Mouse (Mus musculus) erythroblast, embryonic 14.5 days (primary cell): ENCODE results near the gene Ccsap. TPM values are rescaled to one million over a fixed set of nuclear protein-coding genes. Genes with fewer than 3 reads are reported as not detected.

Experiments
- H3K27me3 ChIP-seq: 2 replicates; pipeline ENCODE4 v1.6.1; 2012; ENCODE audit warnings: inconsistent platforms; ENCODE audit not compliant: control insufficient read depth
- H3K36me3 ChIP-seq: 2 replicates; pipeline ENCODE4 v1.6.1; 2012; ENCODE audit warnings: mild to moderate bottlenecking, inconsistent platforms; ENCODE audit not compliant: control insufficient read depth
- H3K4me1 ChIP-seq: 2 replicates; pipeline ENCODE4 v1.6.1; 2012; ENCODE audit warnings: inconsistent platforms; ENCODE audit not compliant: control insufficient read depth
- H3K4me3 ChIP-seq: replicated peaks from 2 replicates; pipeline ENCODE3; 2012; ENCODE audit warnings: moderate library complexity, mild to moderate bottlenecking, inconsistent platforms
- H3K9me3 ChIP-seq: 2 replicates; pipeline ENCODE4 v1.6.1; 2012; ENCODE audit warnings: low read length, inconsistent platforms, mixed read lengths; ENCODE audit not compliant: control insufficient read depth
- GATA1 ChIP-seq: IDR thresholded peaks from 2 replicates; pipeline ENCODE4 v1.6.1; 2012; ENCODE audit warnings: low read length, inconsistent platforms, mixed read lengths
- TAL1 ChIP-seq: IDR thresholded peaks from 3 replicates; pipeline ENCODE4 v1.6.1; 2012; ENCODE audit warnings: low read length, inconsistent platforms, mixed read lengths
- polyA plus RNA-seq: library from polyadenylated mRNA; stranded (reverse); fragments of >175 nt; gene quantifications from 2 replicates; pipeline ENCODE4 v1.2.3, GENCODE M21; 2012

The Ccsap gene
- polyA plus RNA-seq, 1 experiment = 0.98 TPM

DNA sequence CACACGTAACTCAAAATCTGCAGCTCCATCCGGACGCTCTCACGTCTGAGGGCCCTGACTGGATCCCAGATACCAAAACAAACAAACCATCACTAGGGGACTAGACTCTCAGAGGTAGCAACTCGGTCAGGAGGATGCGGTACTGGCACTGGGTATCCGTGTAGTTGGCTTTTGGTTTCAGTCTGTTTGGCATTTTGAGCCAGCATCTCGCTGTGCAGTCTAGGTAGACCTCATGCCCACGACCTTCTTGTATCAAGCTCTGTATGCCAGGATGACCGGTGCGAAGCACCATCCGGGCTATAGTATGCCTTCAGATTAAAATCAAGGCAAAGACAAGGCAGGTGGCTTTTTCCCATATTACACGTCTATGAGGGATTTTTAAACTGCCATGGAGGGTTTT, 32.5 kb downstream of the Ccsap start:
- H3K36me3 ChIP-seq = peaks cover 81% of the 10 kb centered on the region
- no peak overlapping the region for H3K4me3 ChIP-seq
- H3K27me3 ChIP-seq = no peaks in the 10 kb centered on the region
- TF ChIP-seq GATA1 (no peak), TAL1 (no peak)
- peaks cover 4% of the 10 kb centered on the region for H3K9me3 ChIP-seq
- peaks cover 21% of the 10 kb centered on the region for H3K4me1 ChIP-seq

DNA sequence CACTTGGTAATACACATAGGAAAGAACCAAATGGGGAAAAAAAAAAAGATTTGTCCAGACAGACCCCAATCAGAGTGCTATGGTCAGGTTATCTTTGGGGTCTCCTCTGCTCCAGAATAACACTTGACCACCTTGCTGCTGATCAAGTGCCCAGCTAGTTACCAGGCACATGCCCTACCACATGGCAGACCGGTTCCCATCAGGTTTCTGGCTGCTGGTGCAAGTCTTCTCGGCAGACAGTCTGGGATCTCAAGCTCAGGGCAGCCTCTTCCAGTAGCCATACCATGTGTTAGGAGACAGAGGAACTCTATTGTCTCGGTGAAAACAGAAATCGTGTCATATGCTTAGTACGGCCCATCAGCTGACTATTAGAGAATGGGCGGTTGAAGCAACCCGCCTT, 33.3 kb downstream of the Ccsap start:
- Histone ChIP-seq H3K9me3 (peaks cover 4% of the 10 kb centered on the region), H3K4me1 (peaks cover 26% of the 10 kb centered on the region), H3K27me3 (no peaks in the 10 kb centered on the region), H3K36me3 (peaks cover 75% of the 10 kb centered on the region), H3K4me3 (no peak overlapping the region)
- TF ChIP-seq GATA1 (no peak), TAL1 (no peak)

DNA sequence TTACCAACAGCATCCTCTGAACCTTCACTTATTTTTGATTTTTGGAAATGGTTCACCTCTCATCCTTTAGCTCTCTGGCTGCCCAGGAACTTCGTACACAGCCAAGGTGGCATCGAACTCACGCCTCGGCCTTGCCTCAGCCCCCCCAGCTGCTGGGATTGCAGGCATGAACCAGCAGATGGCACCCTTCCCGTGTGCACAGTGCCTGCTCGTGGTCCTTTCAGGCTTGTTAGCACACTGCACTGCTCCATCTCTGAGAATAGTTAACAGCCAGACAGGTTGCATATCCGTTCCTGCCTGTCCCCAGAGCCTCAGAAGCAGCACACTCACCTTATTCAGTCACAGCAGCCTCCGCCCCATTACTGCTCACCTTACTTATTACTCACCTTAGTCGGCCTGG, 34.0 kb downstream of the Ccsap start:
- no peaks in the 10 kb centered on the region for H3K27me3 ChIP-seq
- peaks cover 32% of the 10 kb centered on the region for H3K4me1 ChIP-seq
- TF ChIP-seq GATA1 (no peak), TAL1 (no peak)
- H3K9me3 ChIP-seq = peaks cover 4% of the 10 kb centered on the region
- peaks cover 69% of the 10 kb centered on the region for H3K36me3 ChIP-seq
- no peak overlapping the region for H3K4me3 ChIP-seq

DNA sequence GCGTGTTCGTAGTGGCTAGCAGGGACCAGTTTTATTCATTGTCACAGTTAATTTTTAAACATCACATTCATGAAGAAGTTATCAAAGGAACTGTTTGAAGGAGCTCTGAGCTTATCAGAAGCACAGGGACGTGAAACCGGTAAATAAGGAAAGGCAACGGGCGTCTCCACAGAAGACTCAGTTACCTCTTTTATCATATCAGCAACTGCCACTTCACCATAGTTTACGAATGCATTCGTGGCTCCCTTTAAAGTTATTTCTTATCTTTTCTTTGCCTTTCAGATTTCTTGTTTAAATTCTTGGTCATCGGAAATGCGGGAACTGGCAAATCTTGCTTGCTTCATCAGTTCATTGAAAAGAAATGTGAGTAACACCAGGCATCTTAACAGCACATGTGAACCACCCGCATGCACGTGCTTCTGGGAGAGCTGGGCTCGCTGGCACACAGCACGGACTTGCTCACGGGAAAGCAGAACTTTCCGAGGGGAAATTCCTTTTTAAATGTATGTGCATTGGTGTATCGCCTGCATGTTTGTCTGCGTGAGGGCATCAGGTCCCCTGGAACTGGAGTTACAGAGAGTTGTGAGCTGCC, 36.4 kb downstream of the Ccsap start:
- TF ChIP-seq TAL1 (no peak), GATA1 (no peak)
- peaks cover 45% of the 10 kb centered on the region for H3K36me3 ChIP-seq
- H3K4me1 ChIP-seq = peaks cover 55% of the 10 kb centered on the region
- peaks cover 4% of the 10 kb centered on the region for H3K9me3 ChIP-seq
- H3K27me3 ChIP-seq = no peaks in the 10 kb centered on the region
- H3K4me3 ChIP-seq = no peak overlapping the region

DNA sequence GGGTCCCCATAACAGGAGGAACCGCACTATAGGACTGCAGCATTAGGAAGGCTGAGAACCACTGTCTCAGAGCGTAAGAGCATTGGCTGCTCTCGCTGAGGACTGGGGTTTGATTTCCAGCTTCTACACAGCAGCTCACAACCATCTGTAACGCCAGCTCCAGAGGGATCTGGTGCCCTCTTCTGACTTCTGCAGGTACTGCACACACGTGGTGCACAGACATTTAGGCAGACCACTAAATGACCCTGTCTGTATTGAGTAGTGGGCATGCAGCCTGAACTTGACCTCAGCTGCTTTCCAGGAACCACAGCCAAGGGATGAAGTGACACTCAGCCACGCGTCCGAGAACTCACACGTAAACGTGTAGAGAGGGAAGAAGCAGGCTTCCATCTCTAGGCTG, 36.9 kb downstream of the Ccsap start:
- H3K36me3 ChIP-seq = peaks cover 40% of the 10 kb centered on the region
- peak overlapping the region; percentile 7 for H3K4me3 ChIP-seq
- peaks cover 4% of the 10 kb centered on the region for H3K9me3 ChIP-seq
- H3K27me3 ChIP-seq = no peaks in the 10 kb centered on the region
- TF ChIP-seq TAL1 (no peak), GATA1 (no peak)
- H3K4me1 ChIP-seq = peaks cover 58% of the 10 kb centered on the region

DNA sequence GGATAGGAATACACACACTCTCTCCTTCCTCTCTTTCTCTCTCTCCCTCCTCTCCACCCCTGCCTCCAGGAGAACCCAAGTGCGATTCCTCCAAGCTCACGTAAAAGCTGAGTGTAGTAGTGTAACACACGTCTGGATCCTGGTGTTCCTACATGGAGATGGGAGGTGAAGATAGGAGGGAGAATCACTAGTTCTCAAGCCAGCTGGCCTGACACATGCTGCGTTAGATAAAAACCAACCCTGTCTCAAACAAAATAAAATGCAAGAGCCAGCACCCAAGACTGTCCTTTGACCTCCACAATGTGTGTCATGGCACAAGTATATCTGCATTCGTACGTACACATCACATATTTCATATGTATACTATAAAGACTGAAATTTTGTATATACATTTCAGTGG, 39.2 kb downstream of the Ccsap start:
- Histone ChIP-seq H3K9me3 (peaks cover 4% of the 10 kb centered on the region), H3K27me3 (no peaks in the 10 kb centered on the region), H3K36me3 (peaks cover 36% of the 10 kb centered on the region), H3K4me1 (peaks cover 65% of the 10 kb centered on the region), H3K4me3 (no peak overlapping the region)
- TF ChIP-seq GATA1 (peak; percentile 37; the same call in 1 of the 2 replicates), TAL1 (peak; percentile 37; the same call in 2 of the 3 replicates)

DNA sequence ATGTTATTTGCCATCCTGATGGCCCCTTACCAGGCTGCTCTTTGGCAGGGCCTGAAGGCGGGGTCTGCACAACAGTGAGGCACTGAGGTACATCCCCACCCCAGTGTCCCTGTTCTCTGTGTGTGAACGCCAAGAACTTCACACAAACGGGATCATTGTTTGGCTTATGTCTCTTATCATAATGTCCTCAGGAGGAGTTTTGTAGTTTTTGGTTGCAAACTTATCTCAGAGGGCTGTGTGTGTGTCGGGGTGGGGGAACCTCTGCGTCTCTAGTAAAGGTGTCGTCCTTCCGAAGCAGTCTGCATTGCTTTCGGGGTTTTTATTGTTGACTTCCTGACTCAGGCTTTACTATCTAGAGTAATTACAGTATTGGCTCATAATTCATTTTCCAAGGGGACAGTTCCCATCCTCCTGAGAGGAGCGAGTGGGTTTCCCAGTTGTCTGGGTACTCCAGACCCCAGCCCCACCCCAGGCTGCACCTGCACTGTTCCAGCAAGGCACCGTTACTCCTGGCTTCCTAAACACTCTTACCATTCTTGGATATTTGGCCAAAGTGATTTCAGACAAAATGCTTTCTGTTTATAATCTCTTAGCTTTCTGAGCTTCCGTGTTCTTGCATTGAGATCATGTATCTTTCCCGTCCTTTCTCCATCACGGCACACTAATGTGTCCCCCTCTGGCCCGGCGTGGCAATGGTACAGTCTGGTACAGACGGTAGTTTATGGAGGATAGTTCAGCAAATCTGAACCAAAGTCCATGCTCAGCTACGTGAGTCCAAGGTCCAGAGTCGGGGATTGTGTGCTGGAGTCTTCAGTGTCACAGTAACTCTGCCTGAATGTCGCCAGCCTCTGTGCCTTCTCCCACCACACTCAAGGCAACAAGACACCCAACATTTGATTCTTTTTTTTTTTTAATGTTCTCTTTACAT, 40.1 kb downstream of the Ccsap start:
- H3K36me3 ChIP-seq = peaks cover 33% of the 10 kb centered on the region

DNA sequence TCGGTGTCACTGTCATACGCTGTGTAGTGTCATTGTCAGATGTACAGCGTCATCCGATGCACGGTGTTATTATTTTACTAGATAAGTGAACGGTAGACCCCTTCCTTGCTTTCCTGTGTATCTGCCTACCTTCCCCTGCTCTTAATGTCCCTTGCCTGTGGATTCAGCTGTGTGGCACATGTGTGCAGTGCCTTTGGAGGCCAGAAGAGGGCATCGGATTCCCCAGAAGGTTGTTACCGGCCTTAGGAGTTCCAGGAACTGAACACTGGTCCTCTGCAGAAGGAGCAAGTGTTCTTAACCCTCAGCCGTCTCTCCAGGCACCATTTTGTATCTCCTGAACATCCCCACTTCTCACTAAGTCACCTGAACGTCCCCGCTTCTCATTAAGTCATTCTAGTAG, 42.3 kb downstream of the Ccsap start:
- Histone ChIP-seq H3K36me3 (peaks cover 28% of the 10 kb centered on the region), H3K4me1 (peaks cover 58% of the 10 kb centered on the region), H3K4me3 (no peak overlapping the region), H3K9me3 (no peaks in the 10 kb centered on the region), H3K27me3 (no peaks in the 10 kb centered on the region)
- TF ChIP-seq TAL1 (no peak), GATA1 (no peak)

More for the DNA sequence above, 40.1 kb downstream of the Ccsap start:
- TF ChIP-seq GATA1 (no peak), TAL1 (no peak)
- Histone ChIP-seq H3K27me3 (no peaks in the 10 kb centered on the region), H3K4me3 (peak overlapping the region; percentile 3), H3K9me3 (peaks cover 4% of the 10 kb centered on the region), H3K4me1 (peaks cover 66% of the 10 kb centered on the region)

DNA sequence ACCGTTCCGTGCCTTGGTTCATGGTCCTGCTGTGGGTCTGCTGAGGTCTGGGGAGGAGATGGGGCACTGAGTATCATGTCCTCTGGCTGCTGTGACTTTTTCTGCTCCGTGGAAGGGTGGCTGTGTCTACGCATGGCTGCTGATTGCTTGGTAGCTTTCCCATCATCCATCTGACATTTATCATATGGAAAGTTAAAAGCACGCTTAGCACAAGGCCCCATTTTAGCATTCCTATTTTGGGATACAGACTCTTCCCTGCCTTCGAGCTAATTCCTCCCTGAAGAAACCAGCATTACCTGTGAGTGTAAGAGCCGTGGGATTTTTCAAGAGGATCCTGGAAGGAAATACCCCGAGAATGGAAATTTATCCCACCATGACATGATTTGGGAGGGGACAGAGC, 43.1 kb downstream of the Ccsap start:
- TF ChIP-seq TAL1 = no peak
- Histone ChIP-seq H3K27me3 (no peaks in the 10 kb centered on the region), H3K9me3 (no peaks in the 10 kb centered on the region), H3K4me3 (no peak overlapping the region), H3K36me3 (peaks cover 28% of the 10 kb centered on the region), H3K4me1 (peaks cover 57% of the 10 kb centered on the region)
